Mouse (Mus musculus) thymus, postnatal 0 days (tissue): ENCODE results near the gene Pacsin2. TPM values are rescaled to one million over a fixed set of nuclear protein-coding genes. Genes with fewer than 3 reads are reported as not detected.
"Not testable (repeated sequence)": the region's sequence is repeated elsewhere in the genome, so short reads cannot be mapped to it uniquely, and the experiment has no call there.

Experiments
- DNase-seq: peaks from one replicate; pipeline ENCODE4 v3.0.0-alpha.2; 2015; ENCODE audit warnings: low spot score
- polyA plus RNA-seq: library from polyadenylated mRNA; unstranded; fragments of >200 nt; fragmentation: Nextera tagmentation; extraction: Ambion mirVana; gene quantifications from 2 replicates; pipeline ENCODE4 v1.2.1, GENCODE M21; 2015

Gene Pacsin2
- 24.7 and 24.8 TPM in 2 replicates for polyA plus RNA-seq

- peak; percentile 92 for DNase-seq
These were observed at the start of gene Pacsin2 for GRCm38 (mm10) chr15:83464083-83464904. Gene Pacsin2 (minus strand): TSS chr15:83464606.

GRCm38 (mm10) chr15:83512489-83513281 is 48.3 kb upstream of the Pacsin2 start:
- DNase-seq: no peak

GRCm38 (mm10) chr15:83510805-83511405 is 46.5 kb upstream of the Pacsin2 start, which contains the start of gene Ttll1:
Gene Ttll1 (minus strand): TSS chr15:83510893.
- DNase-seq: peak; percentile 96

- no peak for DNase-seq
These were observed 45.8 kb upstream of the Pacsin2 start for GRCm38 (mm10) chr15:83509950-83510804.

- not testable (repeated sequence) for DNase-seq
These were observed 37.1 kb upstream of the Pacsin2 start for GRCm38 (mm10) chr15:83501483-83501882.

GRCm38 (mm10) chr15:83500352-83500751 is 35.9 kb upstream of the Pacsin2 start:
- peak; percentile 50 for DNase-seq

- DNase-seq: no peak
These were observed 34.9 kb upstream of the Pacsin2 start for GRCm38 (mm10) chr15:83499211-83499755.

- DNase-seq: no peak
These were observed 32.9 kb upstream of the Pacsin2 start for GRCm38 (mm10) chr15:83497299-83497698.

- DNase-seq: no peak
These were observed 31.5 kb upstream of the Pacsin2 start for GRCm38 (mm10) chr15:83495787-83496367.

- DNase-seq: no peak
These were observed 30.8 kb upstream of the Pacsin2 start for GRCm38 (mm10) chr15:83495195-83495594.

GRCm38 (mm10) chr15:83494572-83494920 is 30.1 kb upstream of the Pacsin2 start:
- no peak for DNase-seq

- no peak for DNase-seq
These were observed 29.6 kb upstream of the Pacsin2 start for GRCm38 (mm10) chr15:83493856-83494571.

- no peak for DNase-seq
These were observed 27.5 kb upstream of the Pacsin2 start for GRCm38 (mm10) chr15:83491891-83492290.

GRCm38 (mm10) chr15:83489471-83489870 is 25.1 kb upstream of the Pacsin2 start:
- no peak for DNase-seq

GRCm38 (mm10) chr15:83487477-83488115 is 23.2 kb upstream of the Pacsin2 start:
- DNase-seq: no peak

GRCm38 (mm10) chr15:83484311-83484710 is 19.9 kb upstream of the Pacsin2 start:
- no peak for DNase-seq

- DNase-seq: peak; percentile 49
These were observed 19.1 kb upstream of the Pacsin2 start for GRCm38 (mm10) chr15:83483482-83483881.

GRCm38 (mm10) chr15:83482645-83483224 is 18.3 kb upstream of the Pacsin2 start:
- no peak for DNase-seq
